Mouse (Mus musculus): ENCODE data around the gene Sh3kbp1. TPM values are rescaled to one million over a fixed set of nuclear protein-coding genes. Genes with fewer than 3 reads are reported as not detected.

Sh3kbp1 gene
- polyA plus RNA-seq, 1 experiment from 2014 or later, result 31.6 TPM

DNA sequence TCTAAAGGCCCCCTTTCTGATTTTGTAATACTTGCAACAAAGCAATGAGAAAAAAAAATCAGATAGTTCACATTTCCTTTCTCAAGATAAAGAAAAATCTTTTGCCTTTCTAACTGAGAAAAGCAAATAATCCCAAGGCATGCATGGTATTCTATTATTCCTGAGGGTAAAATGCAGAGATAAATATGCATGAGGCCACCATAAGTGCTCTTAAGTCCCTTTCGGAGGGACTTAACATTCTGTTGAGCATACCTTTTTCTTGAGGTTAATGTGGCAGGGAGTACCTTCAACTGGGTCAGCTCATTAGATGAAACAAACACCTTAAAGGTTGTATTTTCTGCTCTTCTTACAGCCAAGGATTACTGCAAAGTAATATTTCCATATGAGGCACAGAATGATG, 250.7 kb downstream of the Sh3kbp1 start:
- no peak for ATAC-seq
- 75% methylated on average over 1 of the region's 1 CpGs for WGBS
- Histone ChIP-seq H3K27ac (no peak overlapping the region), H3K4me3 (replicated peaks) (no peak overlapping the region), H3K9ac (no peak overlapping the region), H3K9me3 (no peaks in the 10 kb centered on the region), H3K4me1 (replicated peaks) (no peaks in the 10 kb centered on the region), H3K36me3 (no peaks in the 10 kb centered on the region), H3K27me3 (replicated peaks) (no peaks in the 10 kb centered on the region; the same call in 1 of the 2 replicates), H3K4me2 (replicated peaks) (no peak overlapping the region)

DNA sequence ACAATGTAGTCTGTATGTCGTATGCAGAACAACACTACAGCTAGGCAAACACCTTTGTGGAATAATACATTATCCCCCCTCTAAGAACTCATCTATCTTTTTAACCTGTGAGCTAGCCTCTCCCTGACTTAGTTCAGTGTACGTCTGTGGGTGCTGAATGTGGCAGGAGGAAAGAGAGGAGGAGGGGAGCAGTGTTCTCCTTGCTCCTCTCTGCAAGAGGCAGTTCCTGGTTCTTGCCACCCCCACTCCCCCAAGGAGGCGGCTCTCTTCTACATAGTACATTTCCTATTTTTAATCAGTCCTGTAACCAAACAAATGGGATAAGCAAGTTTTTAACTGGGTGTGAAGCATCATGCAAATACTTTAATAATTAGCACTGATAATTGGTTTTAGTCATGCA, 252.4 kb downstream of the Sh3kbp1 start:
- no peak overlapping the region for H3K4me2 ChIP-seq (replicated peaks)
- H3K36me3 ChIP-seq, result no peaks in the 10 kb centered on the region
- no peak overlapping the region for H3K4me3 ChIP-seq (replicated peaks)
- 74% methylated on average over 3 of the region's 3 CpGs for WGBS
- no peak overlapping the region for H3K9ac ChIP-seq
- no peak for ATAC-seq
- H3K27me3 ChIP-seq (replicated peaks), result no peaks in the 10 kb centered on the region; the same call in 1 of the 2 replicates
- H3K4me1 ChIP-seq (replicated peaks), result no peaks in the 10 kb centered on the region
- no peaks in the 10 kb centered on the region for H3K9me3 ChIP-seq
- H3K27ac ChIP-seq, result no peak overlapping the region

DNA sequence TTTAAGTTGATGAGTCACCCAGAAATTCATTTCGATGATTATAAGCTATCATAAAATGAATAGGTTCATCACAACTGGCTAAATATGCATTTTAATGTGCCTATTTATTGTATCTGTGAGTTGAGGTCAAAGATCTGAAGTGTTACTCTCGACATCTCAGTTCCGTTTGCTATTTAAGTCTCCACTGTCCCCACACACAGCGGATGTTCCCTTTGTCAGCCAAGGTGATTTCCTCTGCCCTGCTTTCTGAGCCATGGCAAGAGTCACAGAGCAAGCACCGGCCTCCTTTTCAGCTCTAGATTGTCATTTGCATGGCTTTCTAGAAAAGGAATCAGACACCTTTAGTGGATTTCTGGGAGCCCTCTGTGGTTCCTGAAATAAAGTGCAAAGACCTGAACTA, 254.5 kb downstream of the Sh3kbp1 start:
- no peaks in the 10 kb centered on the region for H3K4me1 ChIP-seq (replicated peaks)
- no peaks in the 10 kb centered on the region for H3K9me3 ChIP-seq
- no peaks in the 10 kb centered on the region for H3K36me3 ChIP-seq
- H3K9ac ChIP-seq, result no peak overlapping the region
- no peak overlapping the region for H3K27ac ChIP-seq
- no peaks in the 10 kb centered on the region; the same call in 1 of the 2 replicates for H3K27me3 ChIP-seq (replicated peaks)
- 84% methylated on average over 5 of the region's 5 CpGs for WGBS
- ATAC-seq, result no peak
- no peak overlapping the region for H3K4me2 ChIP-seq (replicated peaks)
- no peak overlapping the region for H3K4me3 ChIP-seq (replicated peaks)

DNA sequence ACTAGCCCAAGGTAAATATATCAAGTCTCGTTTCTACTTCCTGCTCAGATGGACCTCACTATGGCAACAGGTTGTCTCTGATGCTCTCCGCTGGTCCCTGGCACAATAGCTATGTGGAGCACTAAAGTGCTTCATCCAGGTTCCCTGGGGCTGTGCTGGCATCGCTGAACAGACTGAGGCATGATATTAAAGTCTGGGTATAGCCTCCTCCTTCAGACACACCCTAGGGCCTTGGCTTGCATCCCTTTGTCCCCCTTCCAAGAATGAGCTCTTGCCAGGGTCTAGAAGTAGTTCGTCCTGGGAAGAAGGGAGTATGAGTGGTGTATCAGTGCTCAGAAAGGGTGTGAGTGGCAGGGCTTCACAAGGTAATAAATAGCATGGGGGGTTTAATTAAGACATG, 269.5 kb downstream of the Sh3kbp1 start:
- no peaks in the 10 kb centered on the region for H3K9me3 ChIP-seq
- H3K36me3 ChIP-seq, result no peaks in the 10 kb centered on the region
- 73% methylated on average over 4 of the region's 4 CpGs for WGBS
- H3K4me2 ChIP-seq (replicated peaks), result no peak overlapping the region
- no peaks in the 10 kb centered on the region; the same call in 1 of the 2 replicates for H3K27me3 ChIP-seq (replicated peaks)
- no peak overlapping the region for H3K9ac ChIP-seq
- no peak for ATAC-seq
- H3K4me3 ChIP-seq (replicated peaks), result no peak overlapping the region
- no peaks in the 10 kb centered on the region for H3K4me1 ChIP-seq (replicated peaks)
- H3K27ac ChIP-seq, result no peak overlapping the region

DNA sequence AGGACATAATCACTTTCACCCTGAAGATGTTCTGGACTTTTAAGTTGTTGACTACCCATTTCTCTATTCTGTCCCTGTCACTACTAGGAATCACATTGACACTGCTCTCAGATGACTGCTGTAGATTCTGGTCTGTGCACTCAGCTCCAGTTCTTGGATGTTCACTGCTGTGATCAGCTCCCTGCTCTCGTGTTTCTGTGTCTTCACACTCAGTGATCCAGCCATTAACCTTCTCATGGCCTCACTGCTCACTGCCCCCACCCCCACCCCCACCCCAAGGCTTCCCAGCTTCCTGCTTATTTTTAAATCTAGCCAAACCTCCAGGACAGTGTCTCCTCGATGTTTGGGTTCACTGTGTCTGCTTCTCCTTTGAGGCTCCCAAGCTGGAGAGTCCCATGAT, 271.0 kb downstream of the Sh3kbp1 start:
- H3K36me3 ChIP-seq, result no peaks in the 10 kb centered on the region
- no peak overlapping the region for H3K4me3 ChIP-seq (replicated peaks)
- H3K4me2 ChIP-seq (replicated peaks), result no peak overlapping the region
- H3K27ac ChIP-seq, result no peak overlapping the region
- 42% methylated on average over 2 of the region's 2 CpGs for WGBS
- H3K4me1 ChIP-seq (replicated peaks), result no peaks in the 10 kb centered on the region
- no peaks in the 10 kb centered on the region for H3K9me3 ChIP-seq
- ATAC-seq, result no peak
- no peaks in the 10 kb centered on the region; the same call in 1 of the 2 replicates for H3K27me3 ChIP-seq (replicated peaks)
- no peak overlapping the region for H3K9ac ChIP-seq

DNA sequence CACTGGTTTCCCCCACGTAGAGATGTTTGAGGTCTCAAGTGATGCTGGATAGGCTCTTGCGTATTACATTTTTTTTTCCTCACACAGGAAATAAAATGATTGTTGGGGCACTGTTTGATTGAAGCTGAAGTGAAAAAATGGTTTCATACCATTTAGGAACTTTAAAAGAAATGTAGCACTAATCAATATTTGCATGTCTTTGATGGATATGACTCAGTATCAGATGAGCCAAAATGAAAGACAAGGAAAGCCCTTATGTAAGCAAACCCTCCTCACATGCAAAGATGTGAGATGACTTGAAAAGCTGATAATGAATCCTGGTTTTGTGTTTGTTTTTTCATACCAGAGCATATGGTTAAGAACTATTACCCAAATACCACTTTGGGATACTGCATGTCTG, 272.0 kb downstream of the Sh3kbp1 start:
- 84% methylated on average over 2 of the region's 2 CpGs for WGBS
- no peak overlapping the region for H3K27ac ChIP-seq
- no peaks in the 10 kb centered on the region; the same call in 1 of the 2 replicates for H3K27me3 ChIP-seq (replicated peaks)
- no peaks in the 10 kb centered on the region for H3K36me3 ChIP-seq
- H3K9me3 ChIP-seq, result no peaks in the 10 kb centered on the region
- H3K9ac ChIP-seq, result no peak overlapping the region
- H3K4me3 ChIP-seq (replicated peaks), result no peak overlapping the region
- no peak for ATAC-seq
- no peaks in the 10 kb centered on the region for H3K4me1 ChIP-seq (replicated peaks)
- no peak overlapping the region for H3K4me2 ChIP-seq (replicated peaks)

DNA sequence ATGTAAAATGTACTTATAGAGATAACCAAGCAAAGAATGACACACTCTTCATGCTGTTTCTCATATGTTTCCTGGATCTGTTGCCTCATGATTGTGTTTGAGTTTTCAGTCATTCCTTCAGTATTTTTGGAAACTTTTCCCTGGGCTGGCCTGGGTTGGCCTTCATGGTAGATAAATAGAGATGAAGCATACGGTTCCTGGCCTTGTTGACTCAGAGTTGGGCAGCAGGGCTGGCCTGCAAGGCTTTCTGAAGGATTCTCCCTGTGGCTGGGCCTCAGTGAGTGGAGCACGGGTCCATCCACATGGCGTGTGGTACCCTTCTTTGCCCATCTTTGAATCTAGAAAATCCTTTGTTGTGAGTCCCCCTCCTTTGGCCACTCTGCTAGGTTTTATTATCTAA, 276.3 kb downstream of the Sh3kbp1 start:
- 0 out of 2 replicates have a peak, but pooled peaks cover 3% of the 10 kb centered on the region for H3K27me3 ChIP-seq (replicated peaks)
- no peak overlapping the region for H3K27ac ChIP-seq
- H3K9ac ChIP-seq, result no peak overlapping the region
- H3K4me2 ChIP-seq (replicated peaks), result no peak overlapping the region
- ATAC-seq, result no peak
- no peaks in the 10 kb centered on the region for H3K36me3 ChIP-seq
- no peak overlapping the region for H3K4me3 ChIP-seq (replicated peaks)
- WGBS, result 87% methylated on average over 3 of the region's 3 CpGs
- no peaks in the 10 kb centered on the region for H3K4me1 ChIP-seq (replicated peaks)
- H3K9me3 ChIP-seq, result no peaks in the 10 kb centered on the region

DNA sequence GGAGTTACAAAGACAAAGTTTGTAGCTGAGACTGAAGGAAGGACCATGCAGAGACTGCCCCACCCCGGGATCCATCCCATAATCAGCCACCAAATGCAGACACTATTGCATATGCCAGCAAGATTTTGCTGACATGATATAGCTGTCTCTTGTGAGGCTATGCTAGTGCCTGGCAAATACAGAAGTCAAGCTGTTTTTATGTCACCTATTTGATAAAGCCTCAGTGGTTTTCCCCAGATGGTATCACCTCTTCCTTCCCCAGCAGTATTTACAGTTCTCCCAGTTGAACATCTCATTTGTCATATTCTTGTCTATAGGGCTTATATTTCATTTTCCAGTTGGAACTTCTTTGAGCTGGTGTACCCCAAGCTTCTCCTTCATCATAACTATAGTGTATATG, 280.6 kb downstream of the Sh3kbp1 start:
- no peaks in the 10 kb centered on the region for H3K9me3 ChIP-seq
- no peak for ATAC-seq
- H3K27me3 ChIP-seq (replicated peaks), result 0 out of 2 replicates have a peak, but pooled peaks cover 5% of the 10 kb centered on the region
- no peaks in the 10 kb centered on the region for H3K36me3 ChIP-seq
- H3K4me3 ChIP-seq (replicated peaks), result no peak overlapping the region
- H3K4me2 ChIP-seq (replicated peaks), result no peak overlapping the region
- no peaks in the 10 kb centered on the region for H3K4me1 ChIP-seq (replicated peaks)
- H3K27ac ChIP-seq, result no peak overlapping the region
- H3K9ac ChIP-seq, result no peak overlapping the region
- WGBS, result 76% methylated on average over 1 of the region's 1 CpGs

DNA sequence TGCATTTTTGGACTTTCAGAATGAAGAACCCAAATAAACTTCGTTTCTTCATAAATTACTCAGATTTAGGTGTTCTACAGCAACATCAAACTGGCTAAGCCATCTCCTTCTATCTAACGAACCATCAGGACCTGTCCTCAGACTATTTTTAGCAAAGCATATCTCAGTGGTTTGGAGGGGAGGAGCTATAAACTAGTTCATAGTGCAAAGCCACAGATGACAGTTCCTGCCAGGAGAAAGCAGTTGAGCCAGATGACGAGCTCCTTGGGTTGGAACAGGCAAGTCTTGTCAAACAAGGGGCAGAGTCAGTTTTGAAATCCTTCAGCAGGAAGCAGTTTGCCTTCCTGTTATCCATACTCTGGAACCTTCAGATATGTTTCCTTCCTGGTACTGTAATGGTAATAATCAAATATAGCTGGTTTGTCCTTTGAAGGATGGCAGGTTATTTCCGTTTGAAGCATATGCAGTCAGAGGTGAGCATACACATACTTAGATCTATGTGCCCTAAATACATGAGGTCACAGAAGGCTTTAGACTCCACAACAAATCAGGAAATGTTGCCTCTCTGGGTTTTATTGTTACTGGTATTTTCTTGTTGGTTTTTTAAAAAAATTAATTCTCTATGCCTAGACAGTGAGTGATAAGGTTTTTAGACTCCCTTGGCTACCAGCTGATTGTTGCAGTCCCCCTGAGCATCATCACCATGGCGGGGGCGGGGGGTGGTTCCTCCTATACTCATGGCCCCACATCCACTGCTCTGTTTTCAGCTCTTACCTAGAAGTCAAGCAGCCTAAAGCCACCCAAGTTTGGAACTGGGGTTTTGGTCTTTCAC, 282.6 kb downstream of the Sh3kbp1 start:
- no peak for ATAC-seq

DNA sequence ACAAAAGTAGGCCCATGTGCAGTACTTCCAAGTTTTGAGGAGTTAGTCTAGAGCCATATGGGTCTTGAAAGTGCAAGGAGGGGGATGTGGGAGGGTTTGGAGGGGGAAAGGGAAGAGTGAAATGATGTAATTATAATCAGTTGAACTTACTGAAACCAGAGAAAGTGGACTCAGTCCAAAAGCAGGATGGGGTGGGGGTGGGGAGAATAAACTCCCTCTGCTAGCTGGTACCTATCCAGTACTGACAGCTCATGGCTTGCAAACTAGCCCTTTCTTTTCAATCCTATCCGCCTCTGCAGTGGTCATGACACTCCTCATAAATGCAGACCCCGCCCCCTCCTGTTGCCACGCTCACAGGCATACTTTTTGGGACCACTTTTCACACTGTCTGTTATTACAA, 283.5 kb downstream of the Sh3kbp1 start:
- no peak overlapping the region for H3K27ac ChIP-seq
- no peaks in the 10 kb centered on the region for H3K9me3 ChIP-seq
- no peak overlapping the region for H3K4me2 ChIP-seq (replicated peaks)
- no peak overlapping the region for H3K9ac ChIP-seq
- H3K4me1 ChIP-seq (replicated peaks), result no peaks in the 10 kb centered on the region
- H3K4me3 ChIP-seq (replicated peaks), result no peak overlapping the region
- 70% methylated on average over 3 of the region's 3 CpGs for WGBS
- no peaks in the 10 kb centered on the region for H3K36me3 ChIP-seq
- no peak for ATAC-seq
- H3K27me3 ChIP-seq (replicated peaks), result 0 out of 2 replicates have a peak, but pooled peaks cover 5% of the 10 kb centered on the region

More for the DNA sequence above, 282.6 kb downstream of the Sh3kbp1 start:
- Histone ChIP-seq H3K4me1 (replicated peaks) (no peaks in the 10 kb centered on the region), H3K4me2 (replicated peaks) (no peak overlapping the region), H3K9ac (no peak overlapping the region), H3K9me3 (no peaks in the 10 kb centered on the region), H3K36me3 (no peaks in the 10 kb centered on the region), H3K27me3 (replicated peaks) (0 out of 2 replicates have a peak, but pooled peaks cover 5% of the 10 kb centered on the region), H3K27ac (no peak overlapping the region), H3K4me3 (replicated peaks) (no peak overlapping the region)
- 76% methylated on average over 6 of the region's 6 CpGs for WGBS

DNA sequence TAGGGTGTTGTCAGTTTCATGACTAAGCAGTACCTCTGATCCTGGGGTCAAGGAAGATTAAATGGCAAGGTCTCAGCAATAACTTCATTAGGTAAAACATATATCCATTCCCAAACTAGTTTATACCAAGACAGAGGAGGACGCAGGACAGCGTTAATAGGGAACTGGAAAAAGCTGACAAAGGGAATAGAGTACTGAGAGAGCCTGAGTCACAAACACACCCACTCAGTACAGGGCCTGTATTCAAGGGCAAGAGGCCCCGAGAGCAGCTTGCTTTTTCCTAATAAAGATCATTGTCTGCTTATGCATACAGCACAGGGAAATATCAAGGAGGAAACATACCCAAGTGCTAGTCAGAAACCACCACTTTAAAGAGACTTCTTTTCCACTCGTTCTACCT, 284.5 kb downstream of the Sh3kbp1 start:
- no peak for ATAC-seq
- Histone ChIP-seq H3K4me1 (replicated peaks) (no peaks in the 10 kb centered on the region), H3K27me3 (replicated peaks) (0 out of 2 replicates have a peak, but pooled peaks cover 5% of the 10 kb centered on the region), H3K4me2 (replicated peaks) (no peak overlapping the region), H3K4me3 (replicated peaks) (no peak overlapping the region), H3K9ac (no peak overlapping the region), H3K27ac (no peak overlapping the region), H3K36me3 (no peaks in the 10 kb centered on the region), H3K9me3 (no peaks in the 10 kb centered on the region)
- WGBS, result 82% methylated on average over 4 of the region's 4 CpGs

DNA sequence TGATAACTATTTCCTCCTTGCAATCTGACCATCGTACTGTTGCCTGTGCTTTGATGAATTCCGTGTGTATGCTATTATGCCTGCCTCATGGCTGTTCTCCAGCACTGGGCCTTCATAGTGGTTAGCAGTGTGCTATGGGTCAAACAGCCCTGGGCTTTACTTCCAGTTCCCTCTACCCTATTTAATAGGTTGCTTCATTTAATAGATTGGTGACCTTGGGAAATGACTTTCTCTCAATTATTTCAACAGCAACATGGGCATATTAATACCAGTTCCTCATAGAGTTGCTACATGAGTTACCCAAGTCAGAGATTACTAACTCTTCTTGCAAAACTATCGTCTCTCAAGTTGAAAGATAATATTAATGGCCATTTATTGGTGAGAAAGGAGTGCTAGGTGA, 285.0 kb downstream of the Sh3kbp1 start:
- 67% methylated on average over 3 of the region's 3 CpGs for WGBS
- no peak overlapping the region for H3K4me3 ChIP-seq (replicated peaks)
- ATAC-seq, result no peak
- H3K27me3 ChIP-seq (replicated peaks), result 0 out of 2 replicates have a peak, but pooled peaks cover 5% of the 10 kb centered on the region
- H3K9me3 ChIP-seq, result no peaks in the 10 kb centered on the region
- H3K4me1 ChIP-seq (replicated peaks), result no peaks in the 10 kb centered on the region
- no peak overlapping the region for H3K9ac ChIP-seq
- H3K36me3 ChIP-seq, result no peaks in the 10 kb centered on the region
- no peak overlapping the region for H3K4me2 ChIP-seq (replicated peaks)
- no peak overlapping the region for H3K27ac ChIP-seq

DNA sequence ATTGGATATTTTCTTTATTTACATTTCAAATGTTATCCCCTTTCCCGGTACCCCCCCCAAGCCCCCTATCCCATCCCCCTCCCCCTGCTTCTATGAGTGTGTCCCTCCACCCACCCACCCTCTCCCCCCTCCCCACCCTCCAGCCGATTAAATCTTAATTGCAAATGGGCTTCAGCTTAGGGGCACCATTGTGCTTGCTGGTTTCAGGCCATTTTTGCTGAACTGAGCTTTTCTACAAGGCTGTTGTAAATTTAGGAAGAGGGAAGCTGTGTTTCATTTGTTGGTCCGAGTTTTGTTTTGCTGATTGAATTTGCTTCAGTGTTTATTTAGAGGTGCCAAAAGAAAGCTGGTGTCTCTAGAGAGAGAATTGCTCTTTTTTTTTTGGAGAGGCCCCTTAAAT, 286.4 kb downstream of the Sh3kbp1 start:
- Histone ChIP-seq H3K9ac (no peak overlapping the region), H3K27me3 (replicated peaks) (0 out of 2 replicates have a peak, but pooled peaks cover under 1% of the 10 kb centered on the region), H3K4me2 (replicated peaks) (no peak overlapping the region), H3K9me3 (no peaks in the 10 kb centered on the region), H3K27ac (no peak overlapping the region), H3K4me1 (replicated peaks) (no peaks in the 10 kb centered on the region), H3K4me3 (replicated peaks) (no peak overlapping the region), H3K36me3 (no peaks in the 10 kb centered on the region)
- ATAC-seq, result no peak
- 66% methylated on average over 3 of the region's 3 CpGs for WGBS

Data from intestine, embryonic 15.5 days (tissue).